Mouse (Mus musculus): Measurements from ENCODE around the gene Pnliprp1. TPM values are rescaled to one million over a fixed set of nuclear protein-coding genes. Genes with fewer than 3 reads are reported as not detected.

Pnliprp1 gene
- not detected for polyA plus RNA-seq (2015; fragmentation: Illumina TruSeq; extraction: RNeasy Lipid Tissue Mini Kit (QIAGEN cat#74804); ENCODE audit: low read depth, low replicate concordance)

GRCm38 (mm10) chr19:58728445-58729031, at the start of gene Pnliprp1:
TSS of gene Pnliprp1 (plus strand) at chr19:58728887.

GRCm38 (mm10) chr19:58759423-58759822, 30.7 kb downstream of the Pnliprp1 start, which contains the start of gene Pnliprp2:
TSS of gene Pnliprp2 (plus strand) at chr19:58759719.

Other genes starting within 250 kb of the Pnliprp1 start
- not detected for gene Ccdc172, start 216.9 kb upstream of the Pnliprp1 start, polyA plus RNA-seq (2015; fragmentation: Illumina TruSeq; extraction: RNeasy Lipid Tissue Mini Kit (QIAGEN cat#74804); ENCODE audit: low read depth, low replicate concordance)
- gene Pnlip, start 76.4 kb upstream of the Pnliprp1 start, polyA plus RNA-seq (2015; fragmentation: Illumina TruSeq; extraction: RNeasy Lipid Tissue Mini Kit (QIAGEN cat#74804); ENCODE audit: low read depth, low replicate concordance), result 3.1 TPM
- gene Pnliprp2, start 30.8 kb downstream of the Pnliprp1 start, polyA plus RNA-seq (2015; fragmentation: Illumina TruSeq; extraction: RNeasy Lipid Tissue Mini Kit (QIAGEN cat#74804); ENCODE audit: low read depth, low replicate concordance), result not detected
- not detected for gene 1700019N19Rik, start 65.6 kb downstream of the Pnliprp1 start, polyA plus RNA-seq (2015; fragmentation: Illumina TruSeq; extraction: RNeasy Lipid Tissue Mini Kit (QIAGEN cat#74804); ENCODE audit: low read depth, low replicate concordance)
- 3.0 TPM for gene Eno4, start 214.5 kb downstream of the Pnliprp1 start, polyA plus RNA-seq (2015; fragmentation: Illumina TruSeq; extraction: RNeasy Lipid Tissue Mini Kit (QIAGEN cat#74804); ENCODE audit: low read depth, low replicate concordance)
- 118 TPM for gene Hspa12a, start 214.8 kb downstream of the Pnliprp1 start, polyA plus RNA-seq (2015; fragmentation: Illumina TruSeq; extraction: RNeasy Lipid Tissue Mini Kit (QIAGEN cat#74804); ENCODE audit: low read depth, low replicate concordance)